Mouse (Mus musculus) kidney, adult 2 months (tissue): ENCODE data around the gene Atp8b5.

Source experiments
- CTCF ChIP-seq: fragments of 200-500 bp; conservative IDR thresholded peaks from 2 replicates; pipeline ENCODE4 v1.5.1; 2011; ENCODE audit warnings: low read depth, mild to moderate bottlenecking, control low read depth, low read length, moderate library complexity, mixed read lengths; ENCODE audit not compliant: insufficient read depth, insufficient read length
- POLR2A ChIP-seq: fragments of 200-500 bp; IDR thresholded peaks from one replicate; pipeline ENCODE4 v1.6.1; 2011; ENCODE audit warnings: low read depth, low read length, control low read depth

GRCm38 (mm10) chr4:43404697-43405096 lies 137.7 kb downstream of the Atp8b5 start:
- TF ChIP-seq CTCF = no peak
- TF ChIP-seq POLR2A = no peak
